17 mouse cellular contexts compared by ENCODE assay signal in the genomic region with DNA sequence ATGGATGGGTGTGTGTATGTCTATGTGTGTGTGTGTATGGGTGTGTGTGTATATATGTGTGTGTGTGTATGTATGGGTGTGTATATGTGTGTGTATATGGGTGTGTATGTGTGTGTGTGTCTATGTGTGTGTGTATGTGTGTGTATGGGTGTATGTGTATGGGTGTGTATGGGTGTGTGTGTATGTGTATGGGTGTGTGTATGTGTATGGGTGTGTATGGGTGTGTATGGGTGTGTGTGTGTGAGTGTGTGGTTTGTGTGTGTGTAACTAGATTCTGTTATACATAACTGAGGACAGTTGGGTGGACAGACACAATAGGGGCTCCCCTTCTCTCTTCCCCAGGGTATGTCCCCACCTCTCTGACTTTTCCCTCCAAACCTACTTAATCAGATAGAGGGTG. TPM values are rescaled to one million over a fixed set of nuclear protein-coding genes. Genes with fewer than 3 reads are reported as not detected.
"Had no signal": no experiment of that assay in that cellular context is flagged by ENCODE, and none has a peak within 500 bp of the region (broad histone marks: within the 10 kb centered on the region; RNA-seq: fewer than 3 reads in every experiment).

No protein-coding gene starts in this region.

- H3K27me3 ChIP-seq: stomach, embryonic 15.5 days had no signal

- H3K36me3 ChIP-seq: limb, embryonic 12.5 days; midbrain, embryonic 12.5 days; neural tube, embryonic 13.5 days; stomach, embryonic 15.5 days had no signal

- H3K4me1 ChIP-seq: stomach, embryonic 15.5 days had no signal

- H3K4me2 ChIP-seq: limb, embryonic 12.5 days; midbrain, embryonic 12.5 days; neural tube, embryonic 13.5 days; stomach, embryonic 15.5 days had no signal

- H3K4me3 ChIP-seq: layer of hippocampus, adult 2 months; limb, embryonic 12.5 days; midbrain, embryonic 12.5 days; neural tube, embryonic 13.5 days; stomach, embryonic 15.5 days had no signal

- ATAC-seq: inflammation-experienced regulatory T-cells, adult 6 months; intestine, postnatal 0 days; midbrain, embryonic 16.5 days had no signal

- H3K9ac ChIP-seq: limb, embryonic 12.5 days; midbrain, embryonic 12.5 days; neural tube, embryonic 13.5 days; stomach, embryonic 15.5 days had no signal

- H3K9me3 ChIP-seq: limb, embryonic 12.5 days; midbrain, embryonic 12.5 days; neural tube, embryonic 13.5 days; stomach, embryonic 15.5 days had no signal

- H3K27ac ChIP-seq: layer of hippocampus, adult 2 months; limb, embryonic 12.5 days; midbrain, embryonic 12.5 days; neural tube, embryonic 13.5 days; stomach, embryonic 15.5 days had no signal

- DNase-seq: kidney, adult 9 months; kidney, postnatal 10 days; kidney, postnatal 4 days; lung, adult 18-20 months; retina, postnatal 1 day; right cerebral cortex, postnatal 4 days; spleen, adult 18-20 months; thymus, postnatal 4 days had no signal

RNA-seq across cellular contexts. Expression of a gene that starts 34.0 kb away (rescaled TPM):
- total RNA-seq: megakaryocyte-erythroid progenitor cell, adult 5-6 weeks had no signal
- polyA plus RNA-seq: inflammation-experienced regulatory T-cells, adult 6 months had no signal
